Mouse (Mus musculus) lung, postnatal 0 days (tissue): ENCODE results near the gene Lpp.

Experiments
- CTCF ChIP-seq: IDR thresholded peaks from 2 replicates; pipeline ENCODE4 v1.5.1; 2016; ENCODE audit warnings: antibody characterized with exemption, mild to moderate bottlenecking
- EP300 ChIP-seq: IDR thresholded peaks from 2 replicates; pipeline ENCODE4 v1.6.1; 2016; ENCODE audit warnings: antibody characterized with exemption, mild to moderate bottlenecking, control low read depth

GRCm38 (mm10) chr16:24476911-24477401 lies 83.6 kb downstream of the Lpp start:
- no peak for TF ChIP-seq CTCF
- no peak for TF ChIP-seq EP300
